Mouse (Mus musculus): ENCODE measurements at regions not wholly inside any gene's neighbourhood (a gene's known extent, or its start where the extent isn't known, plus 50 kb on each side); places are given as distances from the start of the nearest gene placed in this dataset.

DNA sequence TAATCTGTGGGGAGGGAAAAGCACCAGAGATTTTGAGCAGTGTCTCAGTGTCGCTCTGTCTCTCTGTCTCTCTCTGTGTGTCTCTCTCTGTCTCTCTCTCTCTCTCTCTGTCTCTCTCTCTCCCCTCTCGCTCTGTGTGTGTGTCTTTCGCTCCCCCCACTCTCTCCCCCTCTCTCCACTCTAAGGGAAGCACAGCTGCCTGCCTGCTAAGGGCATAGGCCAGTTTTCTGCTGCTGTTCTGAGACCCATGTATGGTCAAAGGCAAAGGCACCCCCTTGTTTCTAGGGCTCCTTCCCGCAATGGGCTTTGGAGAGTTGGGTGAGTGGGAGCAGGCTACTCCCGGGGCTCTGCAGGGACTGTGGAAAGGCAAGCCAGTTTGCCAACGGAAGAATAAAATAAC is 192.2 kb downstream of the Lmo4 start:
- no peak for DNase-seq (ENCODE audit: low spot score in 2 of 2)

DNA sequence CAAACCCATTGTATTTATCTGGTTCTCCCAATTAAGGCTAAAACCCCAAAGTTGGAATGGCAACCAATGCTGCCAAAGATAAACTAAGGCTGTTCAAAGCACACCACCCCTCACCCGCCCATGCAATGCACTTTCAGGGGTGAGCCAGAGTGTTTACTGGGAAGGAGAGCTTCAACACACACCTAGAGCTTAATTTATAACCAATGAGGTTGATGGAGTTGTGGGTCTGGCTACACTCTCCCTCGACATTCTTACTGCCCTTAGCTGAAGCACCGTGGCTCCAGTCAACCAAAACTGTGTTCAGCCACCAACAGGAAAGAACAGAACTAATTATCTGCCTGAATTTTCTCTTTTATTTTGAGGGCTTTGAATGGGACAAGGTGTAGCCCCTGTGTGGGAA is 192.8 kb downstream of the Lmo4 start:
- no peak for DNase-seq (ENCODE audit: low spot score in 2 of 2)

- DNase-seq (ENCODE audit: low spot score in 2 of 2) = no peak
Measured at GRCm38 (mm10) chr3:144011456-144012025, 193.5 kb downstream of the Lmo4 start.

- DNase-seq (ENCODE audit: low spot score in 2 of 2) = no peak
Measured at GRCm38 (mm10) chr3:144010558-144010957, 194.5 kb downstream of the Lmo4 start.

DNA sequence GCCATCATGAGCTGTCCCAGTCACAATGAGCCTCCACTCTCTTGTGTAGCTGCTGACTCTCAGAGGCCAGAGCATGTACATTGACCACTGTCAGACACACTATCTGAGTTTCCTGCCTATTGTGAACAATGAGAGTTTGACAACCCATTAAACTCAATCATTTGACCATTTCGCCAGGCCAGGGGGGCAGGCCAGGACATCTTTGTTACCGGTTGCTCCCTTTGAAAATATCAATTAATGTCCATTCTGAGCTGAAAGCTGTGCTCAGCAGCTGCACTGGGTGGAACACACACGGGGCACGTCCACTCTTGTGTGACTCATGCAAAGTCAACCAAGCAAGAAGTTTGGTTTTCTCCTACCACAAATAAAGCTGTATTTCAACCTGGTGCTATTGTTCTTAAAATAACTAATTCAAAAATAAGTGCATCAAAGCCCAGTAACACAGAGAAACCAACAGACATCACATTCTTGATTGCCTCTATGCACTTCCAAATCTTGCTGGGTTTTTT is 197.9 kb downstream of the Lmo4 start:
- DNase-seq (ENCODE audit: low spot score in 2 of 2) = no peak

GRCm38 (mm10) chr3:143997909-143998308 is 207.1 kb downstream of the Lmo4 start:
- no peak for DNase-seq (ENCODE audit: low spot score in 2 of 2)

- no peak for DNase-seq (ENCODE audit: low spot score in 2 of 2)
Measured at GRCm38 (mm10) chr3:143995045-143995444, 210.0 kb downstream of the Lmo4 start.

GRCm38 (mm10) chr3:143988991-143989390 is 216.0 kb downstream of the Lmo4 start:
- no peak for DNase-seq (ENCODE audit: low spot score in 2 of 2)

DNA sequence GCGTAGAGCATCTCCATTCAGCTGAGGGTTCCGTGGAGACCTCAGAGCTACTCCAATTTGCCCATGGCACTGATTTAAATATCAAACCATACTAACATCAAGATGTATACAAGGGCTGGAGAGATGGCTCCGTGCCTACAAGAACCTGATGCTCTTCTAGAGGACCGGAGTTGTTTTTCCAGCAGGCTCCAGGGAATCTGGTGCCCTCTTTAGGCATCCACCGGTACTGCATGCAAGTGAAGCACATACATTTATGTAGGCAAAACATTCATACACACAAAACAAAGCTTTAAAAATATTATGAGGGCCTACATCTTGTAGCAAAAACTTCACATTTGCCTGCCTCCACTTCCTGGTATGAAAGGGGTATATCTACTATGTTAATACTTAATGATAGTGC is 217.0 kb downstream of the Lmo4 start:
- no peak for DNase-seq (ENCODE audit: low spot score in 2 of 2)

GRCm38 (mm10) chr3:143986798-143987197 is 218.2 kb downstream of the Lmo4 start:
- DNase-seq (ENCODE audit: low spot score in 2 of 2) = no peak

GRCm38 (mm10) chr3:143986200-143986506 is 218.9 kb downstream of the Lmo4 start:
- DNase-seq (ENCODE audit: low spot score in 2 of 2) = no peak

- no peak for DNase-seq (ENCODE audit: low spot score in 2 of 2)
Measured at GRCm38 (mm10) chr3:143985349-143986199, 219.4 kb downstream of the Lmo4 start.

GRCm38 (mm10) chr3:143978703-143979102 is 226.3 kb downstream of the Lmo4 start:
- DNase-seq (ENCODE audit: low spot score in 2 of 2) = no peak

- no peak for DNase-seq (ENCODE audit: low spot score in 2 of 2)
Measured at GRCm38 (mm10) chr3:143977886-143978447, 227.1 kb downstream of the Lmo4 start.

GRCm38 (mm10) chr3:143973582-143973981 is 231.4 kb downstream of the Lmo4 start:
- DNase-seq (ENCODE audit: low spot score in 2 of 2) = no peak

DNA sequence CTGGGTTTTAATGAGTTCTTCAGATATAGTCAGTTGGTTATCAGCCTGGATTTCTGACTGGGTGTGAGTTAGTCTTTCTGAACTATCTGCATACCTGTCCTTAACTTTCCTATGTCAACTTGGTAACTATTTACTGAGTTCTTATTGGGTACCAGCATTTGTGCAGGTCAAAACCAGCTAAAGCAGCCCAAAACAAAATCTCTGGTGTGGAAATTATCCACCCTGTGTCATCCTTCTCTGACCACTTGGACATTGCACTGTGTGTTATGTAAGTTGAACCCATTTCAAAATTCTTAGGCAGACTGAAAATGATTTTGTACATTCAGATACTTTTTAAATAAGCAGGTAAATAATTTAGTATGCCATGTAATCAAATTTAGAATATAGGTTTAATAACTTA is 232.7 kb downstream of the Lmo4 start:
- no peak for DNase-seq (ENCODE audit: low spot score in 2 of 2)

- DNase-seq (ENCODE audit: low spot score in 2 of 2) = no peak
Measured at GRCm38 (mm10) chr3:143970771-143971170, 234.2 kb downstream of the Lmo4 start.

- no peak for DNase-seq (ENCODE audit: low spot score in 2 of 2)
Measured at GRCm38 (mm10) chr3:143955508-143955907, 249.5 kb downstream of the Lmo4 start.

DNA sequence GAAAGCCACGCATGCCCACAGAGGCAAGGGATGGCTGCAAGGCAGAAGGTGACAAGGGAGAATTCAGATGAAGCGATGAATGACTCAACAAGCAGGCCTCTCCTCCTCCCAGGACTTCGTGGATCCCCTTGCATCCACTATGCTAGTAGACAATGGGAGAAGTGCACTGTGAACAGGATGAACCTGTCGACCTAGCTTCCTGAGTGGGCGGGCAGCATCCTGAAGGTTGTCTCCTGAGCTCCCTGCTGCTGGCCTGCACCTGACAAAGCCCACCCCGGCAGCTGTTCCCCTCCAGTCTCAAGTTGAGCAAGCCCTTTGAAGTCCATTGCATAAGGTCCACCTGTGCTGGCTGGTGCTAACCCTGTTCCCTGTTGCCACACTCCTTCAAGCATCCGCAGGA is 250.2 kb downstream of the Lmo4 start:
- no peak for DNase-seq (ENCODE audit: low spot score in 2 of 2)

- DNase-seq (ENCODE audit: low spot score in 2 of 2) = no peak
Measured at GRCm38 (mm10) chr3:143952289-143952688, 252.7 kb downstream of the Lmo4 start.

- DNase-seq (ENCODE audit: low spot score in 2 of 2) = no peak
Measured at GRCm38 (mm10) chr3:143949656-143950055, 255.4 kb downstream of the Lmo4 start.

- no peak for DNase-seq (ENCODE audit: low spot score in 2 of 2)
Measured at GRCm38 (mm10) chr3:143949026-143949637, 255.9 kb downstream of the Lmo4 start.

DNA sequence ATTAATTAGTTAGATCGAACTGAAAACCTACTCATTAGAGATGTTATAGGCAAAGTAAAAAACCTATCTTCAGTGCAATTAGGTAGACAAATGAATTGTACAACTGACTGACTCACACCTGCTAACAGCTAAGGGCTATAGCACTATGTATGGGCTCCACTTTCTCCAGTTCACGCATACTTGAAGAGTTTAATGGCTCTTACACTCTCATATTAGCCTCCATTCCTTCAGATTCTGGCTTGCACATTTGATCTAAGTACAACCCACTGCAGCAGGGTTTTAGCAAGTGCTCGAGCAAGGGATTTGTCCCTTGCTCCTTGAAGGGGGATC is 257.1 kb downstream of the Lmo4 start:
- no peak for DNase-seq (ENCODE audit: low spot score in 2 of 2)
